Mouse (Mus musculus) 3134 (cell line): ENCODE results near the gene Plxdc1.

ENCODE experiments used
- DNase-seq: peaks from one replicate; pipeline ENCODE4 v3.0.0-alpha.2; 2011; ENCODE audit warnings: low spot score; ENCODE audit not compliant: insufficient read length; ENCODE audit errors: extremely low read depth

Gene Plxdc1

DNA sequence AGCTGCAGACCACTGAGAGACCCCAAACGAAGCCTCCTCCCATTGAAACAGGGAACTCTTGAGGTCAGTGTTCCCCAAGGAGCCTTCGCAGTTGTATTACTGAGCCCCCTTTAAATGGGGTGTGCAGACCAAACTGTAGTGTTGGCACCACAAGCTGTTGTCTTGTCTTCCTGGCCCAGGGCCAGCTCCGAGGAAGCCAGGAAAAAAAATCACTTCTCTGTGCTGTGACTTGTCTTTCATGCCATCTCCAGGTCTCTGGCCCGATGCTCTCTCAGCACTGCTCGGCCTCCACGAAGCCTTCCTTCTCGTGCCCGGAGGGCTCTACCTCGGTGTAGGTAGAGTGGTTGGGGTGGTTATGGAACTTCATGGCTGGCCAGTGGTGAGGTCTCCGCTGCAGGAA lies 62.0 kb downstream of the Plxdc1 start:
- DNase-seq: no peak

- no peak for DNase-seq
These were observed 62.6 kb downstream of the Plxdc1 start for GRCm38 (mm10) chr11:97923639-97924038.

DNA sequence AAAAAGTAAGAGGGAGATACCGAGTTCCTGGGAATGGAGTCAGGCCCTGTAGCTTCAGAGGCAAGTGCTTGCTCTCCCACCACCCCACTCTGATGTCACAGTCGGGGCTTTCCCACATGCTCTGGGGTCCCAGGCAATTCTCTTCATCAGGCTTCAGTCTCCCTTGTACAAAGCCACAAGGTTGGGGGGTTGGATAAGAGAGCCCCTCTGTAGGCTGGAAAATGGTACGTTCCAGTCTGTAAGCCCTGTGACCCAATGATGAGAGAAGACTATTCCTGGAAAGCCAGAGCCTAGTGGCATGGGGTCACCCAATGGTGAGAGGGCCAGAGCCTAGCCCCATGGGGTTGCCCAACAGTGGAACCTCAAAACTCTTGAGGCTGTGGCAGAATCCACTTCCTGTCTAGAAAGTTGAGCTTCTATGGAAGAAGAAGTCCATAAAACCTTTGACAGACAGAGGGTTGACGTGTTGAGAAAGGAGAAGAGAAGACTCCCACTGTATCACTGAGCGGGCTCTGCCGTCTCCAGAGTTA lies 70.2 kb downstream of the Plxdc1 start:
- DNase-seq: no peak

DNA sequence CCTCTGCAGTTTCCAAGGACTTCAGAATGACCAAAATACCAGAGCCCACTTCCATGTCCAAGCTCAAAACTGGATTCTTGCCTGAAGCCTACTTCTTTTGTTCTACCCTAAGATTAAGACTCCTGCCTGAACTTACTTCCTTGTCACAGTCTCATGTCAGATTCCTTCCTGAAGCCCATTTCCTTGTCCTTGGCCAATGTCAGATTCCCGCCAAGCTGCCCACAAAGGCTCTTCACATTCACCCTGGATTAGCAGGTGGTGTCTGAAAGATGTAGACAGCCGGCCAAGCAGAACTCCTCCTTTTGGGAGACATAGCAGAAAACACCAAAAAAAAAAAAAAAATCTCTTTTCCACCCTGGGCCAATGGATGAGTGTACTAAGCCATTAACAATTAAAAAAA lies 70.8 kb downstream of the Plxdc1 start:
- DNase-seq: no peak

DNA sequence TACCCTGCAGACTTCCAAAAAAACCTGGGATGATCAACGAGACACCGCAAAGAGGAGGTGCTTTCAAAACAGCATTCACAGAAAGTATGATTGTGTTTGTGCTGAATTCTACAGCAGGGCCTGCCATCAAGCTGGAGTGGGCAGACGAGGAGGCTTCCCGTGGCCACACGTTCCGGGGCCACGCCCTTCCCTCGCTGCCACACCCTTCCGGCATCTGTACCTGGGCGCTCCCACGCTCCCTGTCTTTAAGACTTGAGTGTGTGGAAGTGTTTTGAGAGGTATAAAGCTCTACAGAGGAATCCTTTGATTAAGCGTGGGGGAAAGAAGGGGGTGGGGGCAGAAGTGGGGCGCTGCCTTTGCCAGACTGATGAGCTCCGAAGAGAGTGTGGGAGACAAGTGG lies 73.1 kb downstream of the Plxdc1 start:
- no peak for DNase-seq

DNA sequence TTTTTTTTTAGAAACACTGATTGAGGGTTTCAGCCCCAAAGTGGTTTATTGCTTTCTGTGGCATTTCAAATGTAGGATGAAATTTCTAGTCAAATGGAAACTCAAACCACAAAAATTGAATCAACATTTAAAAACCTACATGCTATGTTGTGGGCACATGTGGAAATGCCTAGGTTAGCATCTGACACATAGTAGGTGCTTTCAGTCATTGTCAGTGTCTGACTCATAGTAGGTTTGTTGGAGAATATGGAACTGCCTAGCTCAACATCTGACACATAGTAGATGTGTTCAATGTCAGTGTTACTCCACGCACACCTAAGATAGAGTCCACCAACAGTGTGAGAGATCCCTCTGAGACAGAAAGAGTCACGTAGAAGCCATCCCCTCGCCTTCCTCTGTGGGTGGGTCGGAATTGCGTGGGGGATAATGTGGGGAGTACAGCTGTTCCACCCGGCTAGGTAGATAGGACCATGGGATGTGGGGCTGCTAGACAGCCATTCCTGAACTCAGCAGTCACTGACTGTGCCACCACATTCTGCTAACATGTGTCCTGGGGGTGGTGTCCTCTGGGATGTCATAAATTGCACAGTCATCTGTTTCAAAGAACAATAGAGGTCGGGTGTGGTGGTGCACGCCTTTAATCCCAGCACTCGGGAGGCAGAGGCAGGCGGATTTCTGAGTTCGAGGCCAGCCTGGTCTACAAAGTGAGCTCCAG lies 77.5 kb downstream of the Plxdc1 start:
- no peak for DNase-seq

DNA sequence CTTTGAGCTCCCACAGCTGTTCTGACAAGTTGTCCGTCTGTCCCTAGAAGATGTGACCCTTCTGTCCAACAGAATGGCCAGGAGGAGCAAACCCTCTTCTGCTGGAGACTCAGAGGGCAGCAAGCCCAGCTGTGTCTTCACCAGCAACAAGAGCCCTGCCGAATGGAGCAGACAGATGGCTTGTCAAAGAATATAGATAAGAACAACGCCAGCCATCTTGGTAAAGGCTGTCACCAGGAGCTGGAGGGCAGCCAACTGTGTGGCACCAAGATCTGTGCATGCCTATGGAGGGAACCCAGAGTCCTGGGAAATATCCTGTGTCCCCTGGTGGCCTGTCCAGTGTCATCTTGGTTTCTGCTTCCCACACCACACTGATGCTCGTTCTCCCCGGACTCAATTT lies 78.3 kb downstream of the Plxdc1 start:
- no peak for DNase-seq

DNA sequence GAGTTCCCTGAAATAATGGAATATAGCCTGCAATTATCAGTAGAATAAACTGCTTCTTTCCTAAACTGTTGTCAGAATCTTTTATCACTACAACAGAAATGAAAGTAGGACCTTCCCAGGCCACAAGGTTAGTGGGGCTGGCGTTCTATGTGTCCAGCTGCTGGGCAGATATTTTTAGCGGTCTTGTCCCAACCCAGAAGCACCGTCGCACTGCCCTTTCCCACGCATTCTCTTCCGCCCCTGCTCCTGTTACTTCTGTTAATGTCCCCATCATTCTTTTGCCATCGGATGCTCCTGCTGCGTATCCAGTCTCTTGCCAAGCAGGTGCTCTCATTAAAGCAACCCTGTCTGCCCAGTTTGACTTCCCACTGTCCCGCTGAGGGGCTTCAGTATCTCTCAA lies 79.3 kb downstream of the Plxdc1 start:
- no peak for DNase-seq

- no peak for DNase-seq
These were observed 80.3 kb downstream of the Plxdc1 start for GRCm38 (mm10) chr11:97905941-97906340.

- no peak for DNase-seq
These were observed 80.7 kb downstream of the Plxdc1 start for GRCm38 (mm10) chr11:97905540-97905939.

DNA sequence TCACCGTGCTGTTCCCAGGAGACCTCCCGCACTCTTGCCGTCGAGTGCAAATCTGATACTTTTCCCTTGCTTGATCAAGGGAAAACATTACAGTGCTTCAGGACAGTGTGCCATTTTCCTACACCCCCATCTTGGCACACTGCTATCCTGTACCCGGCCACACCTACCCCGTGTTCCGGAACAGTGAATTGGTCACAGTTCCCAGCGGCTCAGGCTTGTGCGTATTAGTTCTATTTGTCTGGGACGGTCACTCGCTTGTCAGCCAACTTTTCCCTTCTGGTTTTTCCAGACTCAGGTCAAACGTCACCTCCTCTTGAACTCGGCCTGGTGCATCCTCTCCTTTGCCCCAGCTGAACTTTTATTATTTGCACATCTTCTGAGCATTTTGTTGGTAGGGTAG lies 81.4 kb downstream of the Plxdc1 start:
- DNase-seq: no peak

GRCm38 (mm10) chr11:97901806-97902205 lies 84.4 kb downstream of the Plxdc1 start:
- DNase-seq: peak; percentile 52

- DNase-seq: peak; percentile 30
These were observed 86.4 kb downstream of the Plxdc1 start for GRCm38 (mm10) chr11:97899822-97900221.

- no peak for DNase-seq
These were observed 88.6 kb downstream of the Plxdc1 start for GRCm38 (mm10) chr11:97897568-97898185.

GRCm38 (mm10) chr11:97896655-97897054 lies 89.6 kb downstream of the Plxdc1 start:
- DNase-seq: no peak

DNA sequence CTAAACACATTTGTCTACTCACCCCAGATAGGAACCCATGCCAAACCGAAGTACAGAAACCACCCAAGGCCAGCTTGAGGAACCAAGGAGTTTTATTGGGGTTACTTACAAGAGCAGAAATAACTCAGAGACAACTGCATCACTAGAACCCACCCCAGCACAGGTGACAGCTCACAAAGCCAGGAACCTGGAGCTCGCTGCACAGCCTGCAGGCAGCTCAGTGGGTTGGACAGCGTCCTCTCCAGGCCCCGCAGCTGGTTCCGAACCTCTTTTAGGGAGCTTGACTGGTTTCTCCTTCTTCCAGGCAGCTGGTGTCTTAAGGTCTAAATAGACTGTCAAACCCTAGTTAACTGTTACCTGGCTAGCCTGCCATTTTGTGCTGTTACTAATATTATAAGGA lies 94.4 kb downstream of the Plxdc1 start:
- DNase-seq: no peak

DNA sequence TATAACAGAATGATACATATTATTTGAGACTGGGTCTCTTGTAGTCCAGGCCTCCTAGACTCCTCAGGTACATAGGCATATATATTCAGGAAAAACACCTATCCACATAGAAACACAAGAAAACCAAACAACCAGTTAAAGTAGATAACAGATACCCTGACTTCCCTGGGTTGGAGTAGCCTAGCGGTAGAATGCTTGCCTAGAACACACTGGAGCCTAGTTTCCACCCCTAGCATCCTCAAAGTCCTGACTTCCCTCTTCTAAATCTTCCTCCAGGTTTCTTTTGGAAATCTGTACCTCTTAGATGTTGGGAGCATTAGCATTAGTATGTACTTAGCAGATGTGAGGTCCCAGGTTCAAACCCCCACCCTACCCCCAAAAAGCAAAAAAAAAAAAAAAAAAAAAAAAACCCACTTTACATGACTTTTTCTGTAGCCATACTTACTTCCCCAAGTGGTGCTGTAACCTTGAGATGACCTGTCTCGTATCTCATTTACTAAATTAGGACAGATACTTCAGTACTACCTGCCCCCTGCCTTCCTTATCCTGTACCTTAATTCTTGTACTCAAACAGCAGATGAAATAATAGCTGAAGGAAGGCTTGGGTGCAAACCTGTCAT lies 100.8 kb downstream of the Plxdc1 start:
- no peak for DNase-seq

DNA sequence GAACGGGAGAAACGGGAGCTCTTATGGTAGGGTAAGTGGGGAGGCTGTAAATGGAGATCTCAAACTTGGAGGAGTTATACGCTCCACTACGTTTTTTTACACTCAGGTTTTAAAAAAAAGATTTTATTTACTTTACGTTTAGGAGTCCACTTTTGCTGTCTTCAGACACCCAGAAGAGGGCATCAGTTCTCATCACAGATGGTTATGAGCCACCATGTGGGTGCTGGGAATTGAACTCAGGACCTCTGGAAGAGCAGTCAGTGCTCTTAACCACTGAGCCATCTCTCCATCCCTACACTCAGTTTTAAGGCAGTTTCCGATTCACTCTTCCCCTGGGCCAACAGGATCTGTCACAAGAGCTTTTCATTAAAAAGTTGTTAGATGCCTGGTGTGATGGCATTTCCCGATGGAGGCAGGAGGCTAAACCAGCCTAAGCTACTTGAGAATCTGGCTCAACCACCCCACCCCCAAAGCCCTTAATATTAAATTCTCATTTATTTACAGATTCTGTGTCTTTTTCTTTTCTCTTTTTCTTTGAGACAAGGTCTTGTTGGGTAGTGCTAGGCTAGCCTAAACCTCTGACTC lies 101.6 kb downstream of the Plxdc1 start:
- no peak for DNase-seq

- DNase-seq: peak; percentile 98
These were observed 102.2 kb downstream of the Plxdc1 start, which contains the start of gene Fbxo47 for GRCm38 (mm10) chr11:97883918-97884600. Gene Fbxo47 (minus strand): TSS chr11:97884154.

DNA sequence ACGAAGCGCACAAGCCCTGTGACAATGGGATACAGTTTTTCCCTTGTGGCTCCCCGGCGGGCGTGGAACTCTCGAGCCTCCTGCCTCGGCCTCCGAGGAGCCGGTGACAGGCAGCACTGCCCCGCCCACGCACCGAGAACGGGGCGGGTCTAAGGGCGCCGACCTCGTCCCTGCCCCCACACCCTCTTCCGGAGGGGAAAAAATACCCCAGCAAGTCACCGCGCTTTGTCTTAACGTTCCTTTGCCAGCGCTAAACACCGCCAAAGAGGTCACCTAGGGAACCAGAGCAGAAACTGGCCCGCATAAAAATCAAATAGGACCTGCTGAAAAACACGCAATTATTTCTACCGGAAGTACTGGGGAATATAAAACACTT lies 102.7 kb downstream of the Plxdc1 start:
- DNase-seq: peak; percentile 94

DNA sequence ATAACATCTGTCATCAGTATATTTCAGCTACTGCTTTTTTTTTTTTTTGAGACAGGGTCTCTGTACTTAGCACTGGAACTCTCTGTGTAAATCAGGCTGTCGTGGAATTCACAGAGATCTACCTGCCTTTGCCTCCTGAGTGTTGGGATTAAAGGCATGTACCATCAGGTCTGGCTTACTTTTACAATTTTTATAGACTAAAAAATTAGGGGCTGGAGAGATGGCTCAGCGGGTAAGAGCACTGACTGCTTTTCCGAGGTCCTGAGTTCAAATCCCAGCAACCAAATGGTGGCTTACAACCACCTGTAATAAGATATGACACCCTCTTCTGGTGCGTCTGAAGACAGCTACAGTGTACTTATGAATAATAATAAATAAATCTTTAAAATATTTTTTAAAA lies 105.9 kb downstream of the Plxdc1 start:
- no peak for DNase-seq
